Mouse (Mus musculus) C2C12 (cell line): Measurements from ENCODE around the gene Mib2.

ENCODE experiments used
- CTCF ChIP-seq: IDR thresholded peaks from one replicate; pipeline ENCODE4 v1.5.1; 2011; ENCODE audit not compliant: control insufficient read depth, insufficient read depth, insufficient read length
- FOSL1 ChIP-seq: IDR thresholded peaks from one replicate; pipeline ENCODE4 v1.8.0; 2011; ENCODE audit warnings: mild to moderate bottlenecking, low read length; ENCODE audit not compliant: poor library complexity, insufficient read depth, severe bottlenecking
- MAX ChIP-seq: IDR thresholded peaks from one replicate; pipeline ENCODE4 v1.6.1; 2011; ENCODE audit warnings: mild to moderate bottlenecking, control low read depth
- MYOD1 ChIP-seq: IDR thresholded peaks from one replicate; pipeline ENCODE4 v1.6.1; 2011; ENCODE audit warnings: low read depth; ENCODE audit not compliant: control insufficient read depth, insufficient read length
- MYOG ChIP-seq: IDR thresholded peaks from one replicate; pipeline ENCODE4 v1.6.1; 2011; ENCODE audit not compliant: control insufficient read depth, insufficient read length; ENCODE audit errors: extremely low read depth
- USF1 ChIP-seq: IDR thresholded peaks from one replicate; pipeline ENCODE4 v1.6.1; 2011; ENCODE audit warnings: low read depth, mild to moderate bottlenecking, control low read depth, moderate library complexity

DNA sequence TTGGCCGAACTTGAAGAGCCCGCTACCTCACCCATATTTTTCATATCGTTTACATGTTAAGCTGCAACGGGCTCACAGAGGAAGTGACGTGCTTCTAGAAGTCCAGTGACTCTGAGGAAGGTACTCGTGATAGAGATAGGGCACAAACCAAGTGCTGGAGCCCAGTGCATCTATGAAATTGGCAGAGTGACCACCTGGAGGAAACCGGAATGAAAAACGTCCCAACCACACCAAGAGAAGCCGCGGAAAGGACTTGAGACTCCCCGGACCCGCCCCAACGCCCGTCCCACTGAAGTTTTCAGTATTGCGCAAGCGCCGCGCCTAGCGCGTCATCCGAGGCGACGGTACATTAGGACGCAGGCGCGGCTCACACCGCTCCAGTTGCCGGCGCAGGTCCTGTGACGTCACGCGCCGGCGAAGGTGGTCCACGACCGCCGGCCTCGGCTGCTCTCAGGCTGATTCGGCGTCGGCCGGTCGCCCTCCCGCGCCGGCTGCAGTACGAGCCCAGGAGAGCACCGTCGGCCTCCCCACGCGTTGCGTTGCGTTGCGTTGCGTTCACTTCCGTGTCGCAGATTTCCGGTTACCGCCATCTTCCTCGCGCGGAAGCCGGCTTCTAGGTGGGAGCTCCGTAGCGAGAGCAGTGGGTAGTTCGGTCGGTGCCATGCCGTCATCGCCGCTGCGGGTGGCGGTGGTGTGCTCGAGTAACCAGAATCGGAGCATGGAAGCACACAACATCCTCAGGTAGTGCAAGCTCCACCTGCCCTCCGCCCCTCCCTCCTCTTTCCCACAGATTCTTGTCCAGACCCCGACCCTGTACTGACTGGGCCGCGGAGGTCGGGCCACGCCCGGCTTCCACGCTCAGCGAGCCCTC lies 36.0 kb upstream of the Mib2 start, which contains the start of gene Ssu72:
- TF ChIP-seq CTCF (no peak), MYOG (no peak), FOSL1 (no peak), USF1 (no peak), MAX (no peak), MYOD1 (no peak)
